Mouse (Mus musculus) gastrocnemius, adult 8-10 months (tissue): Measurements from ENCODE around the gene Fam71a. TPM values are rescaled to one million over a fixed set of nuclear protein-coding genes. Genes with fewer than 3 reads are reported as not detected.
A peak's percentile ranks its signal among the peaks of the same experiment; 100 is the strongest.

Experiments
- DNase-seq, 2 experiments: peaks; one replicate each; pipeline ENCODE4 v3.0.0; 2022; ENCODE audit warnings: low spot score in 2 of 2
- total RNA-seq, 4 experiments: library from RNA; stranded (reverse); gene quantifications; 2 replicates each; pipeline ENCODE4 v1.2.4; 2022

Gene Fam71a
- not detected for total RNA-seq

DNA sequence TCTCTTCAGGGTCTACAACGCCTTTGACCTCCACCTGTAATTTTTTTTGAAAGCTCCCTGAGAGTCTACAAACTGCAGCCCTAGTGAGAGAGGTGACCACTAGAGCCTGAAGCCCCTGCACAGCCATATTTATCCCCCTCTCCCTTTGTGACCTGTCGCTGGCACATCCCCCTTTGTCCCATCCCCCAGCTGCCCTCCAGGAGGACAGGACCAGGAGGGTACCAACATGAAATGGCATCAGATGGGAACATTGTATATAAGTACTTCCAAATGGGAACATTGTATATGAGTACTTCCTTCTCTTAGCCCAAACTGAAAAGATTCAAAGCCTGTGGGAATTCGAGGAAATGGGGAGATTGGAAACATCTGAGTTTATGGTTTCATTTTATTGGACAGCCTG is at the start of gene Fam71a:
Gene Fam71a (minus strand): TSS at position 101 of the 400 bp plus-strand sequence.
- no peak for DNase-seq

DNA sequence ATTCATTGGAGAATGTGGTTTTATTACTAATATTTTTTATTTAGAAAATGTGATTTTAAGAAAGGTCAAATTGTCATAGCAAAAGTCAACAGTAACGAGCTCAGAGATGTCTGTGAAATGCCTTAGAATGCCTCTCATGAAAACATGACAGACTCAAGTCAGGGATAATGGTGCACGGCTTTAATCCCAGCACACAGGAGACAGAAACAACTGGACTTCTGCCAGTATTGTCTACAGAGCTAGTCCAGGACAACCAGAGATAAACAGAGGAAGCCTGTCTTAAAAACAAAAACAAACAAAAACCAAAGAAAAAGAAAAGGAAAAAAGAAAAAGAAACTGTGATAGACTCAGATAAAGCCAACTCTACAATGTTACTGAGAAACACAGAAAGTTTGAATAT is 46.5 kb upstream of the Fam71a start:
- DNase-seq: no peak

DNA sequence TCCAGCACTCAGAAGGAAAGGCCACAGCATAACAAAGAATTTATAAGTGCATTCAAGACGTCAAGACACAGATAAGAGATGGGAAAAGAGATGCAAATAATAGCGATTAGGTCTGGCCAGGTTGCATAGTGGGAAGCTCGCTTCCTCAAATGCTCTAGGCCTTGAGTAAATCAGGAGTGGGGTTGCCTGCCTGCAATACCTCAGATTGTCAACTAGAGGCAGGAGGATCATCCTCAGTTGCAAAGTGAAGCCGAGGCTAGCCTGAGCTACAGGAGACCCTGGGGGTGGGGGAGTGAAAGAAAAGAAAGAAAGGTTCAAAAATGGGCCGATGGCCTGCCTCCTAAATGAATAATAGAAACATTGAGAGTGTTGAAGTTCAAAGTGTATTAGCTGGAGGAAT is 41.2 kb upstream of the Fam71a start:
- no peak for DNase-seq

DNA sequence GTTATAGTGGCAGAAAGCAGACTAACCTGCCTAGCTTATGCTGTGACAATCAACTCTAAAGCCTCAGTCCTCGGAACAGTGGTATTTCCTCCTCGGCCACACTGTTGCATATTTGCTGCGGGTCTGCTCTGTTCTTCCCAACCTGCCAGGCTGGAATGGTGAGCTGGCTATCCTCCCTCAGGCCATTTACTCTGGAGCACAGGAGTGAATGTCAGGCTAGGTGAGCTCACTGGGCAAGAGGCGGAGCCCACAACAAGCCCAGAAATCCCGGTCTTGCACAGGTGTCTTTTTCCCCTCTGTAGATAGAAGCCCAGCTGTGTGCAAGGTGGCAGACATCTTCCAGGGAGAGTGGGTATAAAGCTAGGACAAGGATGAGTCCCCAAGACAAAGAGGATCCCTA is 40.3 kb upstream of the Fam71a start:
- DNase-seq: no peak

DNA sequence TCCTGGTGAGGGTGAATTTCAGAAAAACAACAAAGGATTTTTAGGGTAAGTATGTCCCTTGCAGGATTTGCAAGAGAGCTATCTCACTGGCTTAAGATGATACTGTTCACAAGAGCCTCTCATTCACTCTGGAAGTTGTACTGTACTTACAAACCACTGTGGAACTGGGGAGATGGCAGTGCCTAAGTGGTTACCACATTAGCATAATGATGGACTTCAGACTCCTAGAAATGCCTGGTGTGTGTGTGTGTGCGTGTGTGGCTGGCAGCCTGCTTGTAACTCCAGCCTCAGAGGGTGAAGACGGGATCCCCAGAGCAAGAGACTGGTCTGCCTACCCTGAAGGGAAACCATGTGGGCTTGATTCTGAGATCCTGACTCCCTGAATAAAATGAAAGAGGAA is 38.9 kb upstream of the Fam71a start:
- no peak for DNase-seq

DNA sequence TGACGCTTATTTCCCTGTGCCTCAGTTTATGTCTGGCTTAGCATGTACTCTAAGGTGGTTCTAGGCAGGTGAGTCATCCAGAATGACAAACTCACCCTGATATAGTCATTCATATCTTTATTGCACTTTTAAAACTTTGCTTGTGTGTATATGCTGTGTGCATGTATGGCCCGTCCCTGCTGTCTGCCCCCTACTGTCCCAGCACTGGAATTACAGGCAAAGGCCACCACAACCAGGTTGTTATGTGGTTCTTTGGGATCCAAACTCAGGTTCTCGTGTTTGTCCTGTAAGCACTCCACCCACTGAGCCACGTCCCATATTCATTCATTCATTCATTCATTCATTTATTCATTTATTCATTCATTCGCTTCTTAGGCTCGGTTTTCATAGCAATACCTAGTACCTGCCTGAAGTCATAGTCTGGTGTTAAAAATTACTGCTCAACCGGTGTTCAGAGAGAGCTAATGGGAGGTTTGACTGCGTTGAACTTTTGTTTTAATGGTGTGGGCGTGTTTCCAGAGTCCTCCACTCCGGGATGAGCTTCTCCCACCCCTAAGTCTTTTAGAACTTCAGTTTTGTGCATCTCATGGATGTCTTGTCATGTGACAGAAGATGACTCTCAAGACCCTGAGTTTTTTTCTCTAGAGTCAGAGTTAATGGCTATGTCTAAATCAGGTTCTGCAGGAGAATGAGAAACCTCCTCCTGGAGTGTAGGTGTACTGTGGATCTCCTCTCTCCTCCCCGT is 37.8 kb upstream of the Fam71a start:
- DNase-seq: no peak

DNA sequence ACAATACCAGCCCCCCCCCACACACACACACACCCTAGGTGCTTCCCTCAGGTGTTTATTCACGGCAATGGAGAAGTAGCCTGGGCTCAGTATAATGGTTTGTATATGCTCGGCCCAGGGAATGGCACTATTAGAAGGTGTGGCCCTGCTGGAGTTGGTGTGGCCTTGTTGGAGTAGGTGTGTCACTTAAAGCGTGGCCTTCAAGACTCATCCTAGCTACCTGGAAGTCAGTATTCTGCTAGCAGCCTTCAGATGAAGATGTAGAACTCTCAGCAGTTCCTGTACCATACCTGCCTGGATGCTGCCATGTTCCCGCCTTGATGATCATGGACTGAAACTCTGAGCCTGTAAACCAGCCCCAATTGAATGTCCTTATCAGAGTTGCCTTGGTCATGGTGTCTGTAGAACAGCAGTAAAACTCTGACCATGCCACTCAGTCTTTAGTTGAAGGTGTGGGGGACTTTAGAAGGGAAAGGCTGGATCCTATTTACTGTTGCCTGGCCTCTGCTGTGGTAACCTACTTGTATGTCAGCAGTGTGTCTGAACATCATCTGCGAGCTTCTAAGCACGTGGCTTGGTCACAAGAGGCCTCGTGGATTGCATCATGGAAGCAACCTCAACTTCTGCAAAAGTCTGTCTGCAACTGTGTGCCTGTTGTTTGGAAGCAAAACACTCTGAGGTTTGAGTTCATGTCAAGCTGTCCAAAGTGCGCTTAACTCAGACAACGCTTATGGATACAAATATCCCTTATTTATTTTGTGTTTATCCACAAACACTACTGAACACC is 36.4 kb upstream of the Fam71a start:
- no peak for DNase-seq

DNA sequence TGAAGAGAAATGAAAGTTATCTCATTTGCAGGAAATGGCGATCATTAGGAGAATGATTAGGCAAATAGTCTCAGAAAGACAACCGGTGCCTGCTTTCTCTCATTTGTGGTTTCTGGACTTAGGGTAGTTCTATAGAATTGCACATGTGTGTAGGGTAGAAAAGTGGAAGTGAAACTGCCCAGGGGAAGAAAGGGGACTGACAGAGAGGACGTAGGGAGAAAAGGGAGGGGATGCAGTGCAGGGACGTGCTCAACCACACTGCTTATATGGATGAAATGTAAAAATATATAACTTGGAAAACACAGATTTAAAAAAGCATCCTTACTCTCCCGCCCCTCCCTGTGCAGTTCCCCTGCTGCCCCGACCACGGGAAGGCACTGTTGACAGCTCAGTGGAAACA is 33.3 kb upstream of the Fam71a start:
- DNase-seq: no peak

DNA sequence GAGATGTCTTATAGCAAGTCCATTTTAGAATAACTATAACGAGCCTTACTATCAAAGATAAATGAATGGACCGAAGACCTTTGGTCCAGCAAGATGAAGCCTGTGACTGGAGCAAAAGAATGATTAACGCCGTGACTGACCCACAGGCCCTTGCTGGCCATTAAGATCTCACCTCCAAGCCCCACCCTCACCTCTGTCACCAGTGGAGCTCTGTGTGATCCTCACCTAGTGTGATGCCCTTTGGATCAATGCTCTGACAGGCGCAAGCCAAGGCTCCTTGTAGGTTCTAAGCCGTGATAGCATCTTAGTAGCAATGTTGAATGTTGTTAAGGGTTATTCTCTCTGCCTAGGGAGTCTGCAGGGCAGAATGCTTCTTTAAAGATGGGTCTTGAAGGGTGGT is 31.4 kb upstream of the Fam71a start:
- DNase-seq: no peak

DNA sequence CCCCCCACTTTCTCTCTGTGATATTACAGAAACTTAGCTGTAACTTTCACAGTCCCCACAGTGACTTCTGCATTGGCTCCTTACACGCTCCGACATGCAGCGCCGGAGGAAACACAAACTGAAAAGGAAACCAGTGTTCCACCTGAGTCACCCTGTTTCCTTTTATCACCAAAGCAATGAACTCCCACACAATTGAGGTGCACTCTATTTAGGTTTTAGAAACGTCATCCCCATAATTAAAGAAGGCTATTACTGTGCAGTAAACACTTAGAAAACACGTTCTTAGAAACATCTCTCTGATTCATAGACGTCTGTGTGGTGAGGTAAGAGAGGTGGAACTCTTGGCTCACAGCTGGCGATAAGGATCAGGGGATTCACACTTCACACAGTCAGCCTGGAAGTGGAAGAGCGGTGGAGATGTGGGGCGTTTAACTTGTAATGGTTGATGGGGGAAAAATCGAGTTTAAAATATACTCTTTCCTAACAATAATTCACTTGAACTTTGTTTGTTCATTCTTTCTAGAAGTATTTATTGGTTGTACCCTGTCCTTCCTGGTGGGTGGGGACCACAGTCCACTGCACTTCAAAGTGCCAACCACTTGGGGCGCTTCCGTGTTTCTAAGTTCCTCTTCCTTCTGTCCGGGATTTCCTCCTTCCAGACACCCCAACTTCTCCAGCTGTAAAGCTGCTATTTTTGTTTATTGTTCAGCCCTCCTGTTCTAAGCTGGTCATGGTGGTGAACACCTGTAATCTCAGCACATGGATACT is 29.2 kb upstream of the Fam71a start:
- DNase-seq: no peak

DNA sequence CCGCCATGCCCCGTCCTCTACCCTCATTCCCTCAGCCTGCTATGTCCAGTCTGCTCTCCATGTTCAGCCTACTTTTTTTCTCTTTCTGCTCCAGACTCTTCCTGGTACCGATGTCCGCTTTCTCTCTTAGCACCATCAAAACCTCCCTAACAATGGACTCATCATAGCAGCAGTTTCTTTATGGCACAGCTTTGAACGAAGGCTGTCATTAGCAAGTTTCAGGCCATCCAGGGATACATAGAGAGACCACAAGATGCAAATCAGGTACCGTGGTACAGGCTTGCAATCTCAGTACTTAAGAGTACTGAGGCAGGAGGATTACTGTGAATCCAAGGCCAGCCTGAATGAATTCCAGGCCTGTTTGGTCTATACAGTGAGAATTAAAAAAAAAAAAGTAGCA is 28.1 kb upstream of the Fam71a start:
- no peak for DNase-seq

DNA sequence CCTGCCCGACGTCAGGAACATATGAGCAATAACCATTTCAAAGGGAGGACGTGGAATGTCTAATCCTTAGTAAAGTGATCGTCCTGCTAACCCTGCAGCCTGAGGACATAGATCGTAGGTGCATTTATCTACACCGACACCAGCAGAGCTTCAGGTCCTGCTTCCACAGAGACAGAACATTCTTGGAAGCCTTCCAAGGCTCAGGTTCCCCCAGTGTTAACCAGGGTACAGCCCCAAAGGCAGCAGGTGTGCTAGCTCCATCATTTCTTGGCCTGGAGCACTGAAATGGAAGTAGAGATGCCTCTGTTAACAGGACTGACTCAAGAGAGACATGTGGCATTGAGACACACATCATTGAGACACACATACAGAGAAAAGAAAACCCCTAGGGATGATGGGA is 27.6 kb upstream of the Fam71a start:
- no peak for DNase-seq

DNA sequence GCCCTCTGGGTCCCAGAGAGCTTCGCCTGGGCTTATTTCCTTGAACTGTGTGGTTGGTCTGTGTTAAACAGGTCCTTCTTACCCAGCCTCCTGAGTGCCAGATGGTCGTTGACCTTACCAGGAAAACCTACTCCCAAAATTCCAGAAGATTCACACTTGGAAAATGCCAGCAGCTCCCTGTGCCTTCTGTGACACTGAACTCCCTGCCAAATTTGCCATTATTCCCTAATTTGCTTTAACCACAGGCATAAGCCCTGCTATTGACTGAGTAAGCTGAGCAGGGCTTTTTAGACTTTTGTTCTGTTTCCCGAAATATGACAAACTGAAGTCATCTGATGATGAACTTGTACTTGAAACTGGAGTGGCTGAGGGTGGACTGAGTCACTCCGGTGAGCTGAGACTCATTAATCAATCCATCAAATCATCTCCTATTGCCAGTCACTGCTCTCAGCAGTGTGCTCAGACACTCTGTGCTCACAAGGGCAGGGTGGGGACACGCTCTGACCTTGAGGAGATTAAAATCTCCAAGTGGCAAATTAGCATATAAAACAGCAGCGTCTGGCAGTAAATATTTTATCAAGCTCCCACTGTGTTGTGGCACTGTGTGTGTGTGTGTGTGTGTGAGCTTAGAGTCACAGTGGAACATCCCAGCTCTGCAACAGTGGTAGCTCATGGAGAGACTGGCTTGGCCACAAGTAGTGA is 25.2 kb upstream of the Fam71a start:
- no peak for DNase-seq

DNA sequence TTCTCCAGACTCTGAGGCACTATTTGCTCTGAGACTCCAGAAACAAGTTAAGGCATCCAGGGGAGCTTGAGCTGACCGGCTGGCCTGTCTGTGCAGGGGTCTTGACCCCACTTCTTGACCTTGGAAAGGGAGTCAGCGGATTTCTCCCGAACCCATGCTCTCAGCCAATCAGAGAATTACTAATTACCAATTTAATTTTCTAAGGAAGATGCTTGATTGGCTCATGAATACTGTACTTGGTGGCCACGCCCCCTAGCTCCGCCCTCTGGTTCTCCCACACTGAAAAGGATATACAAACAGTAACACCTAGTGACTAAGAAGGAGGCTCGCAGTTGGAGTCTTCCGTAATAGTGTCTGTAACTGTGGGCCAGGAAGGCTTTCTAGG is 21.8 kb upstream of the Fam71a start:
- peak in 1 of 2 experiments; percentile 32 for DNase-seq

DNA sequence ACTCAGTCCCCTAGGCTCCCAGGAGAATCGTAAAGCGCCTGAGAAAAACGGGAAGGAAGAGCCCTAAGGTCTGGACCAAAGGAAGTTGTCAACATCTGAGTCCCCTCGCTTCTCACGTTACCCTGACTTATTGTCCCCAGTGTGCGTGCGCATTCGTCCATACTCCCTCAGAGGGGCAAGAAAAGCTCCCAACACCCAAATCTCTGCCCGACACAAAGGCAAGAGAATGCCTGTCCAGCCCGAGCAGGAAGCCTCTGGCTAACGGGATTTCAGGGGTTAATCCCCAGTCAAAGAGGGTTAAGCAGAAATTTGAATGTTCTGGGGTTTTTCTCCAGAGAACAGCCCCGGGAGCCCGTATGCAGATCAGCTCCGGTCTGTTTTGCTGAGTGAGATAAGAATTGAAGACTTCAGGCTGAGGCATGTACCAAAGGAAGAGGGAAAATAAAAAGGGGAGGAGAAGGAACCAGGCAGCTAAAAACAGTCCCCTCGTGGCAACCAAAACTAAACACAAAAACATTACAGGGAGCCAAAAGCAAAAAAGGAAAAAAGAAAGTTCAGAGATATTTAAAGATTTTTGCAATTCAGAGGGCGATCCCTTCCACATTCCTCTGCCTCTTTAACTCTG is 21.3 kb upstream of the Fam71a start:
- DNase-seq: no peak

DNA sequence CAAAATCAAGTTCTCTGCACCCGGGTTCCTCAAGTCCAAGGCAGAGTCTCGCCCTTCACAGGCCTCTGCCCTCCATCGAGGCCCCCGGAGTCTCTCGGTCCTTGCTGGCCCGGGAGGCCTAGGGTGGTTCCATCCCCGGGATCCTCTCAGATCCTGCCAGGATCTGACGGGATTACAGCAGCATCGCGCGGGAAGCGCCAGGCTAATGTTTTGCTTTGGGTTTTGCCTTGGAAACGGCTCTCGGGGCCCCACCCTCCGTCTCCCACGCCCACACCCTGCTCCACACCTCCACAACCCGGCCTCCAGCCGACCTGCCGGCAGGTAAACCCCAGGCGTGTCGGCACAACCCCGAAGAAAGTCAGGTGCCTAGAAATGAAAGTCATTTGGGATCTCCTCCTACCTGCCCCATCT is 20.2 kb upstream of the Fam71a start:
- peak in 1 of 2 experiments; percentile 26 for DNase-seq

DNA sequence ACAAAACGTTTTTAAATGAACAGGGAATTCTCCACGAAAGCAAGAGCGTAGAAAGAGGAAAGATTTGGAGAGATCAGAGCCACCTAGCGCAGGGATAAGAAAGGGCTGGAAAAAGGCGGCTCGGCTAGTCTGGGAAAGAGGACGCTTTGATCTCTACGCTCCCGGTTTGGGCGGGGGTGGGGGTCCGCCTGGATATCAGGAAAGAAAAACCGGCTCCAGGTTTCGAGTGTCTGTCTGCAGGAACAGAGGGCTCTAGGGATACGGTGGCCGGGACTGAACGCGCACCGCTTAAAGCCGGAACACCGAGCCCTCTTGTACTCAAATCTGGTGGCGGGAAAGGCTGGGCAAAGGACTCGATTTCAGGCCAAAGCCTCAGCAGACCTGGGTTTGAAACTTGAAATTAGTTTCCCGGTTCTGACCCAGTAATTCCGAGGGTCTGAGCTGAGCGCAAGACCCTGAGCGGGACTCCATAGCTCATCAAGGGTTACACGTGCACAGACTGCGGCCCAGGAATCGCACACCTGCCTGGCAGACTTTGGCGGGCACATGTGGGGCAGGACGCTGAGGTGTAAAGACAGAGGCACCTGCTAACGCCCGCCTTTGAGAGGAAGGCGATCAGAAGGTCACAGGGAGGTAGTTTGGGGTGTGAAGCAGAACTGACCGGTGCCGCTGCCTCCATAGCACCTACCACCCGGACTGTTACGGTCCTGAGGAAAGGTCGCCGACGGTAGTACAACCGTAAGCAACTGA is 19.6 kb upstream of the Fam71a start:
- no peak for DNase-seq

DNA sequence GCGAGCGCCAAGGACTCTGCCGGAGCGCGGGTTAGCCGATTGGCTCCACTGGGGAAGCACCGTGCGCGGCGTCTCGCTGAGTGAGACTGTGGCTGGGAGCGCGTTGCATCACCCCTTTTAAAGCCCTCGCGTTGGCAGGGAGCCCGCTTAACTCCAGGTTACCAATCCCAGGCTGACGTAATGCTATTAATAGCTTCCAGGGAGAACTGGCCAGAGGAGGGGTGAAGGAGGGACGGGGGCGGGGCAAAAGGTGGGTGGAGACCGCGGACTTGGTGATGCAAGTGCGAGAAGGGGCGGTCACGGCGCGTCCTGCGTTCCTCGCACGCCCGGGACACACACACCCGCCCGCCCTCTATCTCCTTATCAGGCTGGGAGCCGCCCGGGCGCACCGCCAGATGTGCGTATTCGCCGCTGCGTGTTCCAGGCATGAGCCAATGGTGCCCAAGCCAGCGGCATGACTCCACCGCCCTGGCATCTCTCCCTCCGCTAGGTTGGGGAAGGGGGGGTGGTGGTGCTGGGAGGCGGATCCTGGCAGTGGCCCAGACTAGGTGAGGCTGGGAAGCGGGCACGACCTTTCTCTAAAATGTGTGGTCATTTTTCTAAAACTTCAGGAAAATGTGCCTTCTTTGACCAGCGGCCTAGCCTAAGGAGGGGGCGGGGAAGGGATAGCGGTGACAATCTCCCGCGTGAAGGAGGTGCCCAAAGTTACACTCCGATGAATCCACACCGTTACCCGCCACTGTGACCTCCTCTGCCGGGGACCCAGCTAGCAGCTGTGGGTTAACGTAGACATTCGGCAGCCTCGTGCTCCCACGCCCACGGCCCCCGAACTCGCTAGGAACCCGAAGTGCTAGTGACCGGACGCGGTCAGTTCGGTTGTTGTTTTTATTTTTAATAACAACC is 18.8 kb upstream of the Fam71a start:
- DNase-seq: peak; percentile 99 to 100

DNA sequence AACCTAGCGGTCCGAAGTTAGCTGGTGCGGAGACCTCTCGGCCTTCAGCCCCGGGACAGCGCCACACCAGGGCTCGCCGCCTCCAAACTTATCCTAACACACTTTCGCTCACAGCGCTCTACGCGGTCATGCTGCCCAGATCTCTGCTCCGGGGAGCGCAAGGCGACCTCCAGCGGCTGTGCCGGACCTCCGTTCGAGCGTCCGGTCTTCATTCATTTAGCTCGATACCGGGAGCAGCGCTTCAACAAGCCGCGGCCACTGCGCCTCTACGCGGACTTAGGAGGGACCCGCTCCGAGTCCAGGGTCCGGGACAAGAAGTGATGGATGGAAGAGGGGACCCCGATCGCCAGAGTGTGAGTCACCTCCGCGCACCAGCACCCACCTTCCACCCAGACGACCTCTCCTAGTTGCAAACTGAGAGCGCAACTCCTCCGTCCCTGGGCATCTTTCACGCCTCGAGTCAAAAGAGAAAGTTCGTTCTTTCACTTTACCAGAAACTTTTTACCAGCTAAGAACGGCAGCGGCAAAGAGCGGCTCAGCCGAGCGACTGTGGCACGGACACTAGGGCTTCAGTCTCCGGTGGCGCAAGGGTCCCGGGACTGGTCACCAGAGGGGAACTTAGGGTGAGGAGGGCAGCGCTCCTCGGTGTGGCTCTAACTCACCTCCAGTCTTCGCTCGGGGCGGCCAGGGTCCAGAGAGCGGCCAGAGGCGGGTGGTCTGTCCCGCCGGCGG is 18.0 kb upstream of the Fam71a start:
- DNase-seq: peak; percentile 36 to 61
